Mouse (Mus musculus): ENCODE measurements around the gene Efhd2. TPM values are rescaled to one million over a fixed set of nuclear protein-coding genes. Genes with fewer than 3 reads are reported as not detected.

The Efhd2 gene
- polyA plus RNA-seq, 1 experiment from 2014 or later, result 112 TPM

DNA sequence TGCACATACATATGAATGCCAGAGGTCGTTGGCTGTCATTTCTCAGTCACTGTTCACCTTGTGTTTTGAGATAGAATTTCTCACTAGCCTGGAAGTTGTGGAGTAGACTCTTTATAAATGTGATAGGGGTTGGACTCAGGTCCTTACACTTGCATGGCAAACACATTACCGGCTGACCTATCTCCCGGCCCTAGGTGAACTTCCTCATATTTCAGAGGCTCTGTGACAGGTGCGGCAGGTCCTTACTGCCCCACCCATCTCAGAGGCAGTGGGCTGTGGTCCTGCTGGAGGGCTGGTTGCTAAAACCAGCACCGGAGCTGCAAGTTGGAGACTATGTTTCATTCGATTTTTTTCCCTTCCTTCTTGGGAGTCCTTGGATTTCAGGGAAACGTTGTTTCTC, 3.9 kb upstream of the Efhd2 start:
- no peak for ATAC-seq (ENCODE audit: low FRiP score, low read depth)
- no peaks in the 10 kb centered on the region for H3K36me3 ChIP-seq
- H3K9me3 ChIP-seq, result no peaks in the 10 kb centered on the region
- peaks cover 16% of the 10 kb centered on the region for H3K4me1 ChIP-seq
- H3K4me2 ChIP-seq (replicated peaks), result no peak overlapping the region
- 79% methylated on average over 7 of the region's 7 CpGs for whole genome bisulfite sequencing
- no peak overlapping the region for H3K27ac ChIP-seq (replicated peaks)
- H3K4me3 ChIP-seq, result no peak overlapping the region
- peaks cover 10% of the 10 kb centered on the region; the same call in 1 of the 2 replicates for H3K27me3 ChIP-seq
- no peak overlapping the region for H3K9ac ChIP-seq (replicated peaks)

DNA sequence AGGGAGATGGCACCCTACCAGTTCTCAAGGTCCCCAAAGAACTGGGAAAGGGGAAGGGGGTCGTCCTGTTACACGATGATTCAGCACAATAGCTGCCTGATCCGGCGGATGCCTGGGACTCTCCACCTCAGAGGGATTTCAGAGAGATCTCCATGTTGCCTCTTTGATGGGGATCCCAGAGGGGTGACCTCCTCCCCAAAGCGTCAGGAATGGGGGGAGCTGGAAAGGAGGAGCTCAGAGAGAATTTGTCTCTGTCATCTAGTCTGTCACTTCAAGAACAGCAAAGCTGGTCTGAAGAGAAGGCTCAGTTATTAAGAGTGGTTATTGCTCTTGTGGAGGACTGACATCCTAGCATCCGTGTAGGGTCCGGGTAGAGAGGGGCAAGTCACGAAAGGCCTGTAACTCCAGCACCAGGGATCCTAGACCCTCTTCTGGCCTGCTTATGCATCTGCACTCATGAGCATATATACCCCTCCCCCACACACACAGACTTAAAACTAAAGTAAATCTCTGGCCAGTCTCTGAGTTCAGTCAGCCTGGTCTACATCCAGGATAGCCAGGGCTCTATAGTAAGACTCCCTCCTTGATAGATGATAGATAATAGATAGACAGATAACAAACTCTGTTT, 875 bp upstream of the Efhd2 start:
- ATAC-seq (ENCODE audit: low FRiP score, low read depth), result no peak; the same call in 1 of the 2 replicates
- peak overlapping the region; percentile 91 for H3K4me2 ChIP-seq (replicated peaks)
- peaks cover 44% of the 10 kb centered on the region for H3K4me1 ChIP-seq
- H3K9ac ChIP-seq (replicated peaks), result no peak overlapping the region
- peaks cover 10% of the 10 kb centered on the region; the same call in 1 of the 2 replicates for H3K27me3 ChIP-seq
- peak overlapping the region; percentile 80 for H3K4me3 ChIP-seq
- 13% methylated on average over 8 of the region's 8 CpGs for WGBS
- H3K9me3 ChIP-seq, result no peaks in the 10 kb centered on the region
- peaks cover 6% of the 10 kb centered on the region for H3K36me3 ChIP-seq
- H3K27ac ChIP-seq (replicated peaks), result peak overlapping the region; percentile 58

DNA sequence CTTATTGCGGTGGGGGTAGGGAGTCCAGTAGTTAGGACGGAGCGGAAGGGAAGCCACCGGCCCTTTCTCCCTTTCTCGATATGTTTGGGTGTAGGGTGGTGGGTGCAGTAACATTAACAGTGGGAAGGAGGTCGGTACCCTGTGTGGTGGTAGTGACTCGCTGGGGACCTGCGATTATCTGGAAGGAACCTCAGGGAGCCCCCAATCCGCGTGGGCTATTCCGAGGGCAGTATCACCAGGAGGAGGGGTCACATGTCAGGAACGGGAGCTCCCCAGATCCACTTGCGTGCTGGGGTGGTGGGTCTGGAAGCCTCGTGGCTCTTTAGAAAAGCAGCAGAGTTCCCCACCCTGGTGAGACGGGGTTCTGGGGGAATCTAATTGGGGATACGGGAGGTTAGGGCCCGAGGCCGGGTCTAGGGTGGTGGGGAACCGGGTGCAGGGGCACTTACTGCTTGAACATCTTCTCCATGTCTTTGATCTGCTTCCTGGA, 564 bp downstream of the Efhd2 start:
- no peaks in the 10 kb centered on the region for H3K9me3 ChIP-seq
- peak; percentile 4 for ATAC-seq (ENCODE audit: low FRiP score, low read depth)
- WGBS, result 1% methylated on average over 19 of the region's 19 CpGs
- H3K4me3 ChIP-seq, result peak overlapping the region; percentile 80
- H3K27me3 ChIP-seq, result peaks cover 10% of the 10 kb centered on the region; the same call in 1 of the 2 replicates
- 0 out of 2 replicates have a peak overlapping the region, but pooled peaks have one; percentile 58 for H3K27ac ChIP-seq (replicated peaks)
- peak overlapping the region; percentile 84 for H3K9ac ChIP-seq (replicated peaks)
- H3K36me3 ChIP-seq, result peaks cover 11% of the 10 kb centered on the region
- H3K4me1 ChIP-seq, result peaks cover 57% of the 10 kb centered on the region
- peak overlapping the region; percentile 91 for H3K4me2 ChIP-seq (replicated peaks)

DNA sequence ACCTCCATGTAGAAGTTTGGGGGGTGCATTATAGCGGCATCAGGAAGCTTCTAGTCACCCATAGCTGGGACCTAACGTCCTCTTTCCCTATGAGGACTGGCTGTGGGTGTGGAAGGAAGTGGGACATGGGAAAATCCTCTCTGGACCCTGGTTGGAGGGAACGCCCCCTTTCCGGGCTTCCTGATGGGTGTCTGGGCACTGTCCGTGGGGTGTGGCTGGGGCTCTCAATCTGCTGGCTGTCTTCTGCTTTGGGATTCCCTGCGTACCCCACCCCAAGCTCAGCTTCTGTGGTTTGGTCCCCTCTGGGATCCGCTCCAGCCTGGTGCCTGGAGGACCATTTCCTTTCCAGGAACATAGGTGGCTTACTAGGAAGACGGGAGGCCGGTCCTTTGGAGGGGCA, 1.7 kb downstream of the Efhd2 start:
- Histone ChIP-seq H3K27ac (replicated peaks) (no peak overlapping the region), H3K4me3 (peak overlapping the region; percentile 80), H3K36me3 (peaks cover 11% of the 10 kb centered on the region), H3K9me3 (no peaks in the 10 kb centered on the region), H3K9ac (replicated peaks) (peak overlapping the region; percentile 84; the same call in 1 of the 2 replicates), H3K4me1 (peaks cover 63% of the 10 kb centered on the region), H3K27me3 (peaks cover 10% of the 10 kb centered on the region; the same call in 1 of the 2 replicates), H3K4me2 (replicated peaks) (peak overlapping the region; percentile 91)
- no peak for ATAC-seq (ENCODE audit: low FRiP score, low read depth)
- 85% methylated on average over 9 of the region's 9 CpGs for WGBS

DNA sequence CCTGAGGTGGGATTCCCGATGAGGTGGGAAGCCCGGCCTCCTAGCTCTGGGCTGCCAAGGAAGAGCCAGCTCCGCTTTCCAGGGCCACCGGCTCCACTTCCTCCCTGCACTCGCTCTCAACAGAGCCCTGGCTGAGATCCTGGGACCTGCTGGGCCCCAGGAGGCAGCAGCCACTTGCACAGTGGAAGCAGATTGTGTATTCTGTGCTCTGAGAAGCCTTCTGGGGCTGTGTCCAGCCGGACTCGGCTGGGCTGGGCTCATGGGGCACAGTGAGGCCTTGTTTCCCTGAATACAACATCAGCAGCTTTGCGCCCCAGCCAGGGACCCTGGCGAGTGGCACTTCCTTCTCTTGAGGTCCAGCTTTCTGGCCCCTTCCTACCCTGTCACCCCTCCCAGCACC, 2.8 kb downstream of the Efhd2 start:
- H3K36me3 ChIP-seq, result peaks cover 11% of the 10 kb centered on the region
- no peak for ATAC-seq (ENCODE audit: low FRiP score, low read depth)
- peak overlapping the region; percentile 84 for H3K9ac ChIP-seq (replicated peaks)
- H3K4me1 ChIP-seq, result peaks cover 73% of the 10 kb centered on the region
- peak overlapping the region; percentile 91 for H3K4me2 ChIP-seq (replicated peaks)
- WGBS, result 60% methylated on average over 9 of the region's 9 CpGs
- peak overlapping the region; percentile 19 for H3K4me3 ChIP-seq
- H3K27ac ChIP-seq (replicated peaks), result peak overlapping the region; percentile 22; the same call in 1 of the 2 replicates
- peaks cover 6% of the 10 kb centered on the region; the same call in 1 of the 2 replicates for H3K27me3 ChIP-seq
- no peaks in the 10 kb centered on the region for H3K9me3 ChIP-seq

DNA sequence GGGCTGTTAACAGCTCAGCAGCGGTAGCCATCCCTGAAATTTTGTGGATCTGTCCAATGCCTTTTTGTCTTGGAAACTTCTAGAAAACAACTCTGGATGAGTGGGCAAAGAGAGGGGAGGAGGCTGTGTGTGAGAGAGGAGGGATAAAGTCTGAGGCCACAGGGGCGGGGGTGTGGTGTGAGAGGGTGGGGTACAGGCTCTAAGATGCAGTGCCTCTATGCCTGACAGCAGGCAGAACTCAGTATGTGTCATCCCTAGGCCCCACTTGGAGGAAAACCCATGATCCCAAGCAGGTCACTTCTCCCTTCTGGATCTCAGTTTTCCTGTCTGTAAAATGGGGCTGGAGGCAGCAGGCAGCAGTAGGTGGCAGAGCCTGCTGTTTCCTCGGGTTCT, 3.4 kb downstream of the Efhd2 start:
- H3K9ac ChIP-seq (replicated peaks), result no peak overlapping the region
- no peak overlapping the region for H3K4me2 ChIP-seq (replicated peaks)
- no peaks in the 10 kb centered on the region for H3K9me3 ChIP-seq
- no peak overlapping the region for H3K27ac ChIP-seq (replicated peaks)
- 86% methylated on average over 3 of the region's 3 CpGs for WGBS
- H3K36me3 ChIP-seq, result peaks cover 11% of the 10 kb centered on the region
- ATAC-seq (ENCODE audit: low FRiP score, low read depth), result no peak
- H3K4me3 ChIP-seq, result no peak overlapping the region
- peaks cover 79% of the 10 kb centered on the region for H3K4me1 ChIP-seq
- H3K27me3 ChIP-seq, result peaks cover 3% of the 10 kb centered on the region; the same call in 1 of the 2 replicates

DNA sequence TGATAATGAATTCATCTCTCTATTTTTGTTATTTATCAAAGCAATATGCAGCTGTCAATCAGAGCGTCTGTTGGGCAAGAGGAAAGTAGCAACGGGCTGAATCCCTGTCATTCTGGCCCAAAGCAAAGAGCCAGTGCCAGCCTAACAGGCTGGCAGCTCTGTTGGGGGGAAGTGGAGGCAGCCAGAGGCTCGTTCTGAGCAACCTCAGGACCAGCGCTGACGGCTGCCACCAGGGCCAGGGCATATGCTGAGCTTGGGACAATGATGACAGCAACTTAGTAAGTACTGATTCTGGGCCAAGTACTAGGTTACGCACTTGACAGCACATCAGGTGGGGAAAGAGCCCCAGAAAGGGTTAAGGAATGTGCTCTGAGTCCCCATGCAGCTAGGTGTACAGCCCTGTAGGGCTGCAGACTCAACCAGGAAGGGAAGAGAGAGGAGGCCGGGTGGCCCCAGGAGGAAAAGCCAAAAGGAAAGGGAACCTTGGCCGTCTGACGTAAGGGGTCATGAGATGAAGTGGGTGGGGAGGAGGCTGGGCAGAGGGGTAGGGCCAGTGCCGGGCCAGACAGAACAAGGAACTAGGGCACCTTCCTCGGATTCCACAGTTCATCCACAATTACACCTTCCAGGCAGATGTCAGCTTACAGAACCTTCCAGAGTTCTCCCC, 3.9 kb downstream of the Efhd2 start:
- Histone ChIP-seq H3K4me2 (replicated peaks) (no peak overlapping the region), H3K4me1 (peaks cover 81% of the 10 kb centered on the region), H3K36me3 (peaks cover 11% of the 10 kb centered on the region), H3K4me3 (no peak overlapping the region), H3K27me3 (no peaks in the 10 kb centered on the region), H3K27ac (replicated peaks) (no peak overlapping the region), H3K9ac (replicated peaks) (no peak overlapping the region), H3K9me3 (no peaks in the 10 kb centered on the region)
- no peak for ATAC-seq (ENCODE audit: low FRiP score, low read depth)
- WGBS, result 80% methylated on average over 11 of the region's 11 CpGs

DNA sequence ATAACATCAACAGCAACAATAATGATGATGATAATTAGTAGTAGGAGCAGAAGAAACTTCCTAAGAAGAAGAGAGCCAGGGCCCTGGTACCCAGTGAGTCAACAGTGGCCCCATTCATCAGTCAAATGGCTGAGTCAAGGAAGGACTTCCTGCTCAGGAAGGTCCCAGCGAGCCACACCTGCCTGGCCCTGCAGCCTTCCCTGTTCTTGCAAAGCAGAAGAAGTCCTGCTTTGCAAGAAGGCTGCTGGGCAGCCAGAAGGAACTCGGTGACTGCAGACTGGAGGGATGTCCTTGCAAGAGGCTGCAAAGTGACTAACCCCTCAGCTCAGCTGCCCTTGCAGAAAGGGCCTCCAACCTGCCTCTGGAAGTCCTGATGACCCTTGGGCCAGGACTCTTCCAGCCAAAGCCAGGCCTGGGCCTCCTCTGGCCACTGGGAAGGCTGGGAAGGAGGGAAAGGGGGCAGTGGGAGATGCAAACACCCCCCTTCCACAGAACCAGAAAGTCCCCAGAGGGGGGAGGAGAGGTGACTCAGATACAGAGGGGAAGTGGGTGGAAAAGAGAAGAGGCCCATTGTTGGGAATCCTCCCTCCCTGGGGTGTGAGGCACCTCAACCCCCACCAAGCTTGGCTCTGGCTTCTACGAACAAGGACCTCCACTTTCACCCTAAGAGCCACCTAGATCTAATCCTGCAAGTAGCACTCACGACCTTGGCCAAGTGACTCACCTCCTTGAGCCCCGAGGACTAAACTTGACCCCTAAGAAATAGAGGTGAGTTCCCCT, 5.1 kb downstream of the Efhd2 start:
- Histone ChIP-seq H3K27me3 (no peaks in the 10 kb centered on the region), H3K4me2 (replicated peaks) (no peak overlapping the region), H3K9ac (replicated peaks) (no peak overlapping the region), H3K27ac (replicated peaks) (no peak overlapping the region), H3K4me3 (no peak overlapping the region), H3K9me3 (no peaks in the 10 kb centered on the region), H3K36me3 (peaks cover 17% of the 10 kb centered on the region), H3K4me1 (peaks cover 72% of the 10 kb centered on the region)
- ATAC-seq (ENCODE audit: low FRiP score, low read depth), result no peak
- 91% methylated on average over 5 of the region's 5 CpGs for WGBS

DNA sequence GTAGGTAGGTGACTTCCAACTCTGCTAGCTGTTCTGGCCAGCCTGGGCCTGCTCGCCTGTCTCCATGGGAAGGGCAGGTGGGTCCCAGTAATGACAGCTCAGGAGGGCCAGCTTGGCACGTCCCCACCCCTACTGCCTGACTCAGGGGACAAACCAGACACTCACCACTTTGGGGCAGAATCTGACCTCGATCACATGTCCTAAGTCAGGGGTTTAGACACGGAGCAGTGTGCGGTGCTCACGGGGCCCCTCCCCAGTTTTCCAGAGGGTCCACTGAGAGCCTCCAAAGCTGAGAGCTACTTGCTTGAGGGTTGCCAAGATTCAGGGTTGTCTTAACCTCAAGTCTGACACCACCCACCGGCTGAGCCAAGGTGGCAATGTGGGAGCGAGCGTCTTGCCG, 6.7 kb downstream of the Efhd2 start:
- Histone ChIP-seq H3K9me3 (no peaks in the 10 kb centered on the region), H3K36me3 (peaks cover 20% of the 10 kb centered on the region), H3K4me2 (replicated peaks) (no peak overlapping the region), H3K9ac (replicated peaks) (no peak overlapping the region), H3K4me1 (peaks cover 59% of the 10 kb centered on the region), H3K27ac (replicated peaks) (peak overlapping the region; percentile 78), H3K4me3 (no peak overlapping the region), H3K27me3 (no peaks in the 10 kb centered on the region)
- ATAC-seq (ENCODE audit: low FRiP score, low read depth), result no peak
- WGBS, result 87% methylated on average over 10 of the region's 10 CpGs

DNA sequence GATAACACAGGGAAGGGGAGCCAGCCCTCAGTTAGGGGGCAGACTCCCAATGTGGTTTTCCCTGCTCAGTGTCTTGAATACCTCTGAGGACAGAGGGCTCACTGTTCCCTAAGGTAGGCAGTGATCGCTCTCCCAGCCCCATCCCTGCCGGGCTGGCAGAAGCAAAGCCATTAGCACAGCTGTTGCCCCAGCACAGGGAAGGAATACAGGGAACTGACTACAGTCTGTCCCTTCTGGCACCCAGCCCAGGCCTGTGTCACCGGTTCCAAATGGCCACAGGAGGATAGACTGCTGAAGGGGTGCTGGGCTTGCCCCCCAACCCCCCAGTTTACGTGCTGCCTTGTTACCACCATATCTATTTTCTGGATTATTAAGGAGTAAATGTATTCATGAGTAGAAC, 7.2 kb downstream of the Efhd2 start:
- H3K9me3 ChIP-seq, result no peaks in the 10 kb centered on the region
- H3K4me2 ChIP-seq (replicated peaks), result no peak overlapping the region
- no peak overlapping the region for H3K9ac ChIP-seq (replicated peaks)
- peaks cover 54% of the 10 kb centered on the region for H3K4me1 ChIP-seq
- peaks cover 20% of the 10 kb centered on the region for H3K36me3 ChIP-seq
- ATAC-seq (ENCODE audit: low FRiP score, low read depth), result peak; percentile 57
- no peaks in the 10 kb centered on the region for H3K27me3 ChIP-seq
- no peak overlapping the region for H3K4me3 ChIP-seq
- 46% methylated on average over 4 of the region's 4 CpGs for WGBS
- peak overlapping the region; percentile 78 for H3K27ac ChIP-seq (replicated peaks)

DNA sequence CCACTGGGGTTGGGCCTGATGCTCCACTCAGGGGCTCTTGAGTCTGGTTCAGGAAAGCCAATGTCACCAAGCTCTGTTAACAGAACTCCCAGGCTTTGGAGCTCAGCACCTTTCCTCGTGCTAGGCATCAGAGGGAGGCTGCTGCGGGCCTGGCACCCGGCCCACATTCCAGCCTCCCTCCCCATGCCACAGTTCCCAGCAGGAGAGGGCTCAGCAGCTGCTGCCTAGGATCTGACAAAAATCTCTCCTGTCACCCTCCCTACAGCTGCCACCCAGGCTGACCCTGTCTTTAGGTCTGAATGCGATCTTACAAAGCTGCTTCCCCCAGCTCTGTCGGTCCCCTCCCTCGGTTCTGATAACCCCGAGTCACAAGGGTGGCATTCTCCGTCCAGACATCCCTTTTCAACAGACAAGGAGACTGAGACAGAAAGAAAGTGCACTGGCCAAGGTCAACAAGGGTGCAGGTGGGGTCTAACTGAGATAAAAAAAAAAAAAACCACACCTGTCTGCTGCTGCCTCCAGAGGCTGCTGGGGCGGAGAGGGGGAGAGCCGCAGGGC, 7.7 kb downstream of the Efhd2 start:
- peak; percentile 57; the same call in 1 of the 2 replicates for ATAC-seq (ENCODE audit: low FRiP score, low read depth)
- Histone ChIP-seq H3K9me3 (no peaks in the 10 kb centered on the region), H3K27me3 (no peaks in the 10 kb centered on the region), H3K4me1 (peaks cover 49% of the 10 kb centered on the region), H3K4me3 (no peak overlapping the region), H3K4me2 (replicated peaks) (no peak overlapping the region), H3K27ac (replicated peaks) (peak overlapping the region; percentile 78), H3K36me3 (peaks cover 22% of the 10 kb centered on the region), H3K9ac (replicated peaks) (no peak overlapping the region)
- 20% methylated on average over 10 of the region's 10 CpGs for WGBS
